Mouse (Mus musculus) ovary, postnatal 36 days (tissue): Measurements from ENCODE around the gene Irf9.

Source experiments
- DNase-seq: peaks from one replicate; pipeline ENCODE4 v3.0.0; 2022; ENCODE audit warnings: low spot score, mixed read lengths

Irf9 gene

GRCm38 (mm10) chr14:55580731-55581130, 22.6 kb upstream of the Irf9 start:
- DNase-seq, result no peak

DNA sequence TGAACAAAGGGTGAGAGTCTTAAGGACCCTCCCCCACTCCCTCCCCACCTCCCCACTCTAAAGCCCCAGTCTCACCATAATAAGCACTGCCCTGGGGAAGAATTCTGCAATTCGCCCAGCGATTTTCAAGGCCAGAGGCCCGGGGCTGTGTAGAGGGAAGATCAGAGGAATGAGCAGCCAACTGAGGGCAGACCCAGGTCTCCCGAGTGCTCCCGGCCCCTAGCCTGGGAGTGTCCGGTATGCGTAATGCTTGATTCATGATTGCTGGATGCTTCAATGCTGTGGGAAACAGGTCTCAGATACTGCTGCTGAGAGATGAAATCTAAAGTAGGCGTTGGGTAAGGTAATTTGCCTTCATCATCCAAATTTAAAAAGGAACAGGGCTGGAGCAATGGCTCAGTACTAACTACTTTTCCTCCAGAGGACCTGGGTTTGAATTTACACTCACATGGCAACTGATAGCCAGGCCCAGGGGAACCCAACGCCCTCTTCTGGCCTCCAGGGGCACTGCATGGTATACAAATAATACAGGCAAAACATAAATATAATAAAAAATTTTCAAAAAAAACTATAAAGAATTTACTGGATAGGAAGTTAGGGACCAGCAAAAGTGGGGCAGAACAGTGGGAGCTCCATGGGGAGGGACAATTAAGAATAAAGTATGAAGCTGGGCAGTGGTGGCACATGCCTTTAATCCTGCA, 21.2 kb upstream of the Irf9 start:
- DNase-seq, result no peak

DNA sequence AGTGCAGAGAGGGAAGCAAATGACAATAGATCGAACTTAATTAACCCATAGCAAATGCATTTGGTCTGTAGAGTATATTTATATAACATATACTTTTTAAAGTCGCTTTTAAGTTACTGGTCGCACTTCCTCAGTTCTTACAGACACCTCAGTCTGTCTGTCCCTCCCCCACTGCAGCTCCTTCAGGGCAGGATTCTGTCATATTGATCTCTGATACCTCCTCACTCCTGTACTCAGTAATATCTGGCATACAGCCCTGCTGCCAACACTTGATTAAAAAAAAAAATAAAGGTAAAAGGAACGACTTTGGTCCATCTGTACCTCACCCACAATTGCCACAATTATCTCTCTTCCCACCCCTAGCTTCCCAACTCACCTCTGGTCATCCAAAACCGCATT, 19.1 kb upstream of the Irf9 start:
- DNase-seq, result no peak

GRCm38 (mm10) chr14:55584702-55585565, 18.4 kb upstream of the Irf9 start, which contains the start of gene Emc9:
Gene Emc9, minus strand, starts transcription at chr14:55585302.
- peak; percentile 82 for DNase-seq

DNA sequence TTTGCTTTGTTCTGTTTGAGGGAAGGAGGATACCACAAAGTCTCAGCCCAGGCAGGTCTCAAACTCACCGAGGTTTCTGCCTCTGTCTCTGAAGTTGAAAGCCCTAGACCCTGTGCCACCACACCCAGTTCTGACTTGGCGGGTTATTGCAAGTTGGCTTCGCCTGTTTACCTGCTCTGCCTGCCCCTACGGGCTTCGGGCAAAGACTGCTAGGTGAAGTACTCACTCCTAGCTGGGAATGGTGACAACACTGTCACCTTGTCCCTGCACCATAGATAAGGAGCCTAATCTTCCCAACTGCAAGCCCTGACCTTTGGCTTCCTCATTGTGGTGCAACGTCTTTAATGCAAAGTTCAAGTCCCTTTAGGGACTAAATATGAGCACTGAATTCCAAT, 17.8 kb upstream of the Irf9 start:
- DNase-seq, result no peak

DNA sequence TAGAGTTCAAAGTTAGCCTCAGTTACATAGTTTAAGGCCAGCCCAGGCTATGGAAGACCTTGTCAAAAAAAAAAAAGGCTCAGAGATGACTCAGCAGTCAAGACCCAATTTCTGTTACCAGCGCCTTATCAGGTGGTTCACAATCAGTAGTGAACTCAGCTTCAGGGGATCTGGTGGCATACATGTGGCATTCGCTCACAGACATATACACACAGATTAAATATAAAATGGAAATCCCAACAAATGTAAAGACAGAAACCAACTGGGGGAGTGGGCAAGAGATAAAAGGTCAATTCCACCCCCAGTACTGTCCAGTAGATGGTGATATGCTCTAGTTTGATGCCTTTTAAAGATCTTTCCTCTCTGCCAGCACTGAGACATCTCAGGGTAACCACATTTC, 17.2 kb upstream of the Irf9 start:
- no peak for DNase-seq

GRCm38 (mm10) chr14:55589271-55589670, 14.1 kb upstream of the Irf9 start:
- DNase-seq, result no peak

GRCm38 (mm10) chr14:55589771-55590448, 13.5 kb upstream of the Irf9 start:
- no peak for DNase-seq

- DNase-seq, result peak; percentile 89
These were observed 12.5 kb upstream of the Irf9 start, which contains the start of gene Psme2 for GRCm38 (mm10) chr14:55590748-55591330. Gene Psme2, minus strand, starts transcription at chr14:55591113.

GRCm38 (mm10) chr14:55591331-55591891, 12.0 kb upstream of the Irf9 start, which contains the start of gene Rnf31:
Gene Rnf31, plus strand, starts transcription at chr14:55591708.
- DNase-seq, result peak; percentile 91

DNA sequence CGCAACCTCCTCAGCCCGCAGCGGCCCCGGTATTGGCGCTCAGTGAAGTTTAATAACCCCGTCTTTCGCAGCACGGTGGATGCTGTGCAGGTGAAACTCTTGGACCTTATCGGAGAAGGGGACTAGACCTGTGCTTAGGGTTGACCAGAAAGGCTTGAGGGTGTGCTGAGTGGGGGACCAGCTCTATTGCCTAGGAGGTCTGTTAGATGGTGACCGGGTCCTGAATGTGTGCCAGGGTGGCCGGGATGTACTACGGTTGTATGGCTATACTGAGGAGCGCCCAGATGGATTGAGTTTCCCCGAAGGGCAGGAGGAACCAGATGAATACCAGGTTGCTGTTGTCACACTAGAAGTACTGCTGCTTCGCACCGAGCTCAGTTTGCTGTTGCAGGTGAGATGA, 11.1 kb upstream of the Irf9 start:
- DNase-seq, result no peak

DNA sequence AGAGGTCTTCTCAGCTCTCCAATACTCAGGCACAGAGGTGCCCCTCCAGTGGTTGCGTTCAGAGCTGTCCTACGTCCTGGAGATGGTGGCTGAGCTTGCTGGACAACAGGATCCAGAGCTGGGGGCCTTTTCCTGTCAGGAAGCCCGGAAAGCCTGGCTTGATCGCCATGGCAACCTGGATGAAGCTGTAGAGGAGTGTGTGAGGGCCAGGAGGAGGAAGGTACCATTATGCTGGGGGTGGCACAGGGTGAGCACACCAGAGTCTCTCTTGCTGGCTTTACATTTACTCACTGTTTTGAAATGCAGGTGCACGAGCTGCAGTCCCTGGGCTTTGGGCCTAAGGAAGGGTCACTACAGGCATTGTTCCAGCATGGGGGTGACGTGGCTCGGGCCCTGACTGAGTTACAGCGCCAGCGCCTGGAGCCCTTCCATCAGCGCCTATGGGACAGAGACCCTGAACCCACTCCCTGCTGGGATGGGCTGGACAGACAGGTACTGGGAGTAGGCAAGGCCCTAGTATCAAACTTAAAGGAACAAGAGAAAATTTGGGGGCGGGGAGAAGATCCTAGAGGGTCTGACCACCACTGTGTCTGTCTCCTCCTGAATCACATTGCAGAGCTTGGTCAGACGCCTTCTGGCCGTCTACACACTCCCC, 7.2 kb upstream of the Irf9 start:
- DNase-seq, result no peak

DNA sequence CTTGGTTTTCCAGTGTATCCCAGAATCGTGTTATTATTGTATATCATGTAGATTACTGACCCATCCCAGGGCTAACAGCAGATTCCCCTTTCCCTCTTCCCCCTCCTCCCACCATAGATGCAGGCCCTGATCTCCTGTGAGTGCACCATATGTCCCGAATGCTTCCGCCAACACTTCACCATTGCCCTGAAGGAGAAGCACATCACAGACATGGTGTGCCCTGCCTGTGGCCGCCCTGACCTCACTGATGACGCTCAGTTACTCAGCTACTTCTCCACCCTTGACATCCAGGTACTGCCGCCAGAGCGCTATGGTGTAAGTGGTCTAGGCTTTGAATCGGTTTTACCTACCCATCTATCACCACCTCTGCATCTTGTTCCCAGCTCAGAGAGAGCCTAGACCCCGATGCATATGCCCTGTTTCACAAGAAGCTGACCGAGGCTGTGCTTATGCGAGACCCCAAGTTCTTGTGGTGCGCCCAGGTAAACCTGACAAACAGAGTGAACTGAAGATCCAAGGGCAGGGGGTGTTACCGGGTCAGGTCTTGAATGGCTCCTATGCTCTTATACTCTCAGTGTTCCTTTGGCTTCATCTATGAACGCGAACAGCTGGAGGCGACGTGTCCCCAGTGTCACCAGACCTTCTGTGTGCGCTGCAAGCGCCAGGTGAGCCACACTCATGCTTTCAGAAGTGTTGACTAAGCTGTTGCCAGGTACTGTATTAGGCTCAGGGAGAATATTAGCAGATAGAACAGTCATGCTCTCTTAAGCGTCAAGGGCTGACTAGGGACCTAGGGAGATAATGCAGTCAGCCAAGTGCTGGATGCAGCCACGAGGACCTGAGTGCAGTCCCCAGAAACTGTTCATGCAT, 4.6 kb upstream of the Irf9 start:
- DNase-seq, result no peak

GRCm38 (mm10) chr14:55603633-55604576, 534 bp downstream of the Irf9 start:
- peak; percentile 87 for DNase-seq

DNA sequence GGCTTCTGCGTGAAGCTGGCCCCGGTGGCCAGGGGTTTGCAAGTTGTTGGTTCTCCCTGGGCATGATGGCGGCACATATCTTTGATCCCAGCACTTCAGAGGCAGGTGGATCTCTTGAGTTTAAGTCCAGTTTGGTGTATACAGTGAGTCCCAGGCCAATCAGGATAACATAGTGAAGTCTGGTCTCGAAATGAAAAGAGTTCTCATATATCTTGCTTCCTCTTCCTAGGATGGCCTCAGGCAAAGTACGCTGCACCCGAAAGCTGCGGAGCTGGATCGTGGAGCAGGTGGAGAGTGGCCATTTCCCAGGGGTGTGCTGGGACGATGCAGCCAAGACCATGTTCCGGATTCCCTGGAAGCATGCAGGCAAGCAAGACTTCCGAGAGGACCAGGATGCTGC, 1.5 kb downstream of the Irf9 start:
- no peak for DNase-seq

GRCm38 (mm10) chr14:55605743-55606459, 2.5 kb downstream of the Irf9 start:
- no peak for DNase-seq

GRCm38 (mm10) chr14:55608339-55608738, 5.0 kb downstream of the Irf9 start:
- DNase-seq, result no peak

DNA sequence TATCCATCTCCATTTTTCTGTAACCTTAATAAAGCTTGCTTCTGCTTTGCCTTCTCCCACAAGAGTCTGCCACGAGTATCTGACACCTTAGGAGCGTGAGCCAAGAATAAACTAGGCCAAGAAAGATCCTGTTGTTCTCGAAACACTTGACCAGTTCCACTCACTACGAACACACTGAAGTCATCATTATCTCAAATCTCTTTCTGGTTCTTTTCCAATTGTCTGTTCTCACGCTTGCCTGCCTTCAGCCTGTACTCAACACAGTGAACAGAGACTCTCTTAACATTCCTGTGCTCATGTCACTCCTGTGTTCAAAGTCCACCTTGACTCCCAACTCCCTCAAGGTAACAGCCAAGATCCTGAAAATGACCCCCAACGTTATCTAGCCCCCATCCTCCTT, 10.0 kb downstream of the Irf9 start:
- DNase-seq, result no peak
